Mouse (Mus musculus): Measurements from ENCODE around the gene Klc4. TPM values are rescaled to one million over a fixed set of nuclear protein-coding genes. Genes with fewer than 3 reads are reported as not detected.

Gene Klc4
- total RNA-seq, 1 experiment from 2014 or later, result 31.0 TPM

DNA sequence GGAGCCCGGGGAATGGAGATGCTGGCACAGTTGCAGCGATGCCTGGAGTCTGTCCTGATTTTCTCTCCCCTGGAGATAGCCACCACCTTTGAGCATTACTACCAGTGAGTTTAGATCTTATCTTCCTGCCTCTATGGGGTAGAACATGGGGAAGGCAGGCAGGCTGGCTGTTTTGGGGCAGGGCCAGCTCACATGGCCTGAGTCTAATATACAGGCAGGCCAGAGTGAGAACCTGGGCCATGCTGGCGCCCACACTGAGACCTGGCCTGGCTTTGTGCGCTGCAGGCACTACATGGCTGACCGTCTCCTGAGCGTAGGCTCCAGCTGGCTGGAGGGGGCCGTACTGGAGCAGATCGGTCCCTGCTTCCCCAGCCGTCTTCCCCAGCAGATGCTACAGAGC is 15.5 kb upstream of the Klc4 start:
- ATAC-seq (ENCODE audit: extremely low read depth, insufficient number of reproducible peaks, low FRiP score, poor library complexity, severe bottlenecking), result no peak

DNA sequence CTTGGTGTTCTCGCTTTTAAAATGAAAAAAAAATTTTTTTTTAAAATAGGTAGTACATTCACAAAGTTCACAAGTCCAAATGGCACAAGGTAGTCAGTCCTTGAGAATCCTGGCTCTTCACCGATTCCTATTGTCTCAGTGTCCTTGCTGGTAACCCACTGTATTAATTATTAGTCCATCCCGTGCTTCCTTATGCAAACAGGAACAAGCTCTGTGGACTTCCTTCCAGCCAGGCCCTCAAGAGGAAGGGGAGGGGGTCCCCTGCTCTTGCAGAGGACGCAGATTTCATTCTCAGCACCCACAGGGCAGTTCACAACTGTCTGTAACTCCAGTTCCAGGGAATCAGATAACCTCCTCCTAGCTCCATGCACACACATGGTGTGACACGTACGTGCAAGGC is 10.2 kb upstream of the Klc4 start:
- ATAC-seq (ENCODE audit: extremely low read depth, insufficient number of reproducible peaks, low FRiP score, poor library complexity, severe bottlenecking), result no peak

DNA sequence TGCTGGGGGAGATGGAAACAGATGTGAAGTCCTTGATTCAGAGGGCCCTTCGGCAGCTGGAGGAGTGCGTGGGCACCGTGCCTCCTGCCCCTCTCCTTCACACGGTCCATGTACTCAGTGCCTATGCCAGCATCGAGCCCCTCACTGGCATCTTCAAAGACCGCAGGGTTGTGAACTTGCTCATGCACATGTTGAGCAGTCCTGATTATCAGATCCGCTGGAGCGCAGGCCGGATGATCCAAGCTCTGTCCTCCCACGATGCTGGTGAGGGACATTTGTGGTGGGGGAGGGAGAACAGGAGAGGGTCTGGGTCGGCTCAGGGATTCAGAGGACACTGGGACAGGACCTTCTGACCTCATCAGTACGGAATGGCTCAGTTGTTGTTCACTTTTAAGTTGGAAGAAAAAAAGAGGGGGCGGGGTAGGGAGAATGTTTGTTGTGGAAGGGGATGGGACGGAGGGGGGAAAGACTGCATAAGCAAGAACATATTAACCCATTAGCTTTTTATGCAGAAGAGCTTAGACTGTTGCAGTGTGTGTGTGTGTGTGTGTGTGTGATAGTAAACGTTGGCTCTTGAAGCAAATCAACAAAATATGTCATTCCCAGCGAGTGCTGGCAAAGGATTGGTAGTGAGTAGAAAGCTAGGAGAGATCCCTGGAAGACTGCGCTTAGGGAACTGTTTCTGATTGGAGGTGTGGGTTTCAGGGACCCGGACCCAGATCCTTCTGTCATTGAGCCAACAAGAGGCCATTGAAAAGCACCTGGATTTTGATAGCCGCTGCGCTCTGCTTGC is 6.1 kb upstream of the Klc4 start:
- ATAC-seq (ENCODE audit: extremely low read depth, insufficient number of reproducible peaks, low FRiP score, poor library complexity, severe bottlenecking), result no peak

DNA sequence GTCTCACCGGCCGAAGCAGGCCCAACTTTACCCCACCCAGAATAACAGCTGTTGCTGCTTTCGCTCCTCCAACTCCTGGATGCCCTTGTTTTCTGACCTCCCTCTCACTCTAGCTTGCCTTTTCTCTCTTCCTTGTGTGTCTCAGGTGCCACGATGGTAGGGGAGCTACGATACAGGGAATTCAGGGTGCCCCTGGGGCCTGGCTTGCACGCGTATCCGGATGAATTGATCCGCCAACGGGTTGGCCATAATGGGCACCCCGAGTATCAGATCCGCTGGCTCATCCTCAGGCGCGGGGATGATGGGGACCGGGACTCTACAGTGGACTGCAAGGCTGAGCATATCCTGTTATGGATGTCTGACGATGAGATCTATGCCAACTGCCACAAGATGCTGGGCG is 5.5 kb upstream of the Klc4 start:
- ATAC-seq (ENCODE audit: extremely low read depth, insufficient number of reproducible peaks, low FRiP score, poor library complexity, severe bottlenecking), result no peak

DNA sequence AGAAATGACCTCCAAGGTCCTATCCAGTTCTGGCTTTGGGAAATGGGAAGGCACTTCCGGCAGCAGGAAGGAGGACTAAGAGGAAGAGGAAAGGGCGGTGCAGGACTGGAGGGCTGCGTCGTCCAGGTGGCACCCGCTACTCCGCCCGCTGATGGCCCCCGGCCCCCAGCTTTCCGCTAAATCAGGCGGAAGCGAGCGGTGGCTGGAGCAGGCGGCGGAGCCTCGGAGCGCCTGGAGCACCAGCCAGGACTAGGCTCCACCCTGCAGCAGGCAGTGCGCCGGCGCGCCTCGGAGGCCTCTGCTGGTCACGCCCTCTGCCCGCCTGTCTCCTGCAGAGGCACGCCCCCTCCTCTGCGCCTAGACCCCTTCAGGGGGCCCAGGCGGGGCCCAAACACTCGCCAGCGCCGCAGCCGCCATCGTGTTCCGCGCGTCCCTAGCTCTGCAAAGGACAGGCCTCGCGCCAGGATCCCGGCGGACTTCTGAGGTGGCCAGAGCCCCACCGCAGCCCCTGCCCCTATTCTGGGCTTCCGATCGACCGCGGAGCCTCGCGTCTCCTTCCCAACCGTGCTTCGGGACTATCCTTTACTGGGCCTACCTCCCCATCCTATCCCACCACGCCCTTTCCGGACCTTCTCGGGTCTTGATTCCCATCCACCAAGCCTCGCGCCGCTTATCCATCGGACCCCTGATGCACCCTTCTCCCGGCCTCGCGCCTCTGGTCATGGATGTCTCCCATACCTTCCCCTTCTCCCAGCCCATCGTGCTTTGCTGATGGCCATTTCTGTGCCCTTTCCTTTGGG is 4.6 kb upstream of the Klc4 start, which contains the start of gene Cul7:
Gene Cul7, plus strand, starts transcription at position 106 of the 800 bp plus-strand sequence.
- peak; percentile 34 for ATAC-seq (ENCODE audit: extremely low read depth, insufficient number of reproducible peaks, low FRiP score, poor library complexity, severe bottlenecking)

DNA sequence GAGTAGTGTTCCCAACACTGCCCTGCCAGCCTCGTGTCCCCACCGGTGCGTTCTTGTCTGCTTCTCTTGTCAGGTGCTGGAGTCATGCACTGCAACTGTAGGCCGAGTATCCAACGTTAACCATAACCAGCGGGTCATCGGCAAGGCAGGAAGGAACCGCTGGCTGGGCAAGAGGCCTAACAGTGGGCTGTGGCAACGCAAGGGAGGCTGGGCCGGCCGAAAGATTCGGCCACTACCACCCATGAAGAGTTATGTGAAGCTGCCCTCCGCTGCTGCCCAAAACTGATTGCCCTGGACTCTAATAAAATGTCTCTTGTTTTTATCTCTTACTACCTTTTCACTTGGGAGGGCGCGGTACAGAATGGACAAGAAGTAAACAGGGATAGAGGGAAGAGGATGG is 4.0 kb upstream of the Klc4 start:
- ATAC-seq (ENCODE audit: extremely low read depth, insufficient number of reproducible peaks, low FRiP score, poor library complexity, severe bottlenecking), result no peak

DNA sequence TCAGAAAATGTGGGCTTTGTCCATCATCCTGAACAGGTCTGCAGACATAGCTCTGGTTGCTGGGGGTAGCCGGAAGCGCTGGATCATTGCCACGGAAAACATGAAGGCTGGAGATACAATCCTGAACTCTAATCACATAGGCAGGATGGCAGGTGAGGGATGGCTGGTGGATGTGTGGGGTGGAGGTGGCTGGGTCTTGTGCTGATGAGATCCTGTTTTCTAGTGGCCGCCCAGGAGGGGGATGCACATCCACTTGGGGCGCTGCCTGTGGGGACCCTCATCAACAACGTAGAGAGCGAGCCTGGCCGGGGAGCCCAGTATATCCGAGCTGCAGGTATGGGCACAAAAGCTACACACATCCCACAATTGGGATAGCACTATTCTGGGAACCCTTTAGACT is 2.6 kb upstream of the Klc4 start:
- ATAC-seq (ENCODE audit: extremely low read depth, insufficient number of reproducible peaks, low FRiP score, poor library complexity, severe bottlenecking), result no peak

DNA sequence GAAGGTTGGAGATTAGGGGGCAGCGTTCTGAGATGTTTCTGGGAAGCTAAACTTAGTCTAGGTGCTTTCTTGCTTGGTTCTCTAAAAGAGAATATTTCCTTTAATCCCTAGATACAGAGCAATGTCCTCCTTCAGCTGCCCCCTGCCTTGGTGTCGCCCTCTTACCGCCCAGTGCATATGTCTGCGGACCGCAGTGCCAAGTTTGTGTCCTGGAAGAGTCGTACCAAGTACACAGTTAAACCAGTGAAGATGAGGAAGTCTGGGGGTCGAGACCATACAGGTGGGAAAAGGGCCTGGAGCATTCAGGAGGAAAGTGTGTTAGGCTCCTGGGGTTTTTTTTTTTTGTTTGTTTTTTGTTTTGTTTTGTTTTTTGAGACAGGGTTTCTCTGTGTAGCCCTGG is 1.5 kb upstream of the Klc4 start:
- ATAC-seq (ENCODE audit: extremely low read depth, insufficient number of reproducible peaks, low FRiP score, poor library complexity, severe bottlenecking), result no peak

DNA sequence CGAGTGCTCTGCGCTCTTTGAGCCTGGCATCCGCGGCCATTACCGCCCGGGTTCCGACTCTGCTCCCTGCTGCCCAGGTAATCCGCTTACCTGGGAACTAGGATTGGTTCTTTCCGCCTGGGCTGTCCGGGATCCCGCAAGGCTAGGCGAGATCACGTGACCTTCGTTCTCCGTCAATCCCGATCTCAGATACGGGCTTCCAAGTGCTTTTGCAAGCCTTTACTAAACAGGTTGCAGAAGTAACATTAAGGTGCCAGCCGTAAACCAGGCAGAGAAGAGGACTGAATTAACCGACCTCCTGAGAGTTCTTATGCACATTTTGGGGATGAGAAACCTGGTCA is 470 bp upstream of the Klc4 start:
- ATAC-seq (ENCODE audit: extremely low read depth, insufficient number of reproducible peaks, low FRiP score, poor library complexity, severe bottlenecking), result no peak

DNA sequence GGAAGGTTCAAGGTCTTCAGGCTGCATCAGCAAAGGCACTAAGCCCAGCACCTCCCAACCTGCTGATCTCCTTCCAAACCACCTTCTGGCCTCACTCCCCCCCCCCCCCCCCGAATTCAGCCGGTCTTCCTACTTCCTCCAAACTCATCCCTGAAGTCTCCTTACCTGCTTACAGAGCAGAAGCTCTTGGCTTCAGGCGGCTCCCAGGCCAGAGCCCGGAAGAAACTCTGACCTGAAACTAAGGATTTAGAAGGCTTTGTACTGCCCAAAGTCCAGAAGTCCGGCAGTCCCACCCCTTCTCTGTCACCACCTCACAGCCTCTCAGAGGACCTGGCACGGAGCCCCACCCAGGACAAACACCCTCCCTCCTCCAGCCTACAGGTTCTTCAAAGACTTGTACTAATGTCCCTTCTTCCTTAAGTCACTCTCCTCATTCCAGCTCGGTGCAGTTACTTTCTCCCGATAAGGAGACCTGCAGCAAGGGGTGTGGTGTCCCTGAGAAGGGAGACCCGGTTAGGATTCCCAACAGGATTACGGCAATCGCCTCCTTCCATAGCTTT is 826 bp downstream of the Klc4 start:
- no peak for ATAC-seq (ENCODE audit: extremely low read depth, insufficient number of reproducible peaks, low FRiP score, poor library complexity, severe bottlenecking)

DNA sequence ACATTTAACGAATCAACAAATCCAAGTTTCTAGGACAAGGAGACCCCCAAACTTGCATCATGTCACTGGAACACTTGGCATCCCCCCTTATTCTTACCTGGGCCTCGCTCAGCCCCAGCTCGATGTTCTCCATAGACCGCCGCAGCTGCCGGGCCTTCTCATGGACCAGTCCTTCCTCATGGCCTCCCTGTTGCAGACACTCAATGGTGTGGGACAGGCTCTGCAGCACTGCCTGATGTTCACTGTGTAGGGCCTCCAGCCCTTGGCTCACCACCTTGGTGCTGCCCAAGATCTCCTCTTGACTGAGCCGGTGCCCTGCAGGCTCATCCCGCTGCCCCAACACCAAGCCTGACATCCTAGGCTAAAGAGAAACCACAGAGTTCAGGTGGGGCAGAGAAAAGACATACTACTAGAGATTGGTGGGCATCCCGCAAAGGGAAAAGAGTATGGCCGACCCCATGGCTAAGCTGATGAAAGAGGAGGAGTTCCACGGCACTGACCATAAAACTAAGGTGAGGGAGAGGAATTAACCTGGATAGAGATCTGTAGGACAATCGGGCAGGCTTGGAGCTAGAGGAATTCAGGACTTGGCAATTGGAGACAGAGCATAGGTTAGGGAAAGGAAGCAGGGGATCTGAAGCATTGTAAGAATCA is 1.5 kb downstream of the Klc4 start:
- no peak for ATAC-seq (ENCODE audit: extremely low read depth, insufficient number of reproducible peaks, low FRiP score, poor library complexity, severe bottlenecking)

DNA sequence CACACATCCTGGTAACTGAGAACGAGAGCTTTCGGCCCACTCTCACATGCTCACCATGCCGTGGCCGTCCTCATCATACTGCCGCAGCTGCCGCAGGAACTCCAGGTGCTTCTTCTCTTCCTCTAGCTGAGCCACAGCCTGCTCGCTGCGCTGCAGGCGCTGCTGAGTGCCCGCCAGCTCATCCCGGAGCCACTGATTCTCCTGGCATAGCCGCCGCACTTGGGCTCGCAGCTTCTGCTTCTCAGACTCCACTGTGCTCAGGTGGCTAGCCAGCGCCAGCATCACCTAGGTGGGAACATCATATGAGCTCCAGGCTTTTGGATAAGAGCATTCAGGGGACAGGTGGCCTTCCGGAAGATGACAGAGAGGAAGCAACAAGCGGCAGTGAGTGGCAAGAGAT is 3.8 kb downstream of the Klc4 start:
- ATAC-seq (ENCODE audit: extremely low read depth, insufficient number of reproducible peaks, low FRiP score, poor library complexity, severe bottlenecking), result no peak

DNA sequence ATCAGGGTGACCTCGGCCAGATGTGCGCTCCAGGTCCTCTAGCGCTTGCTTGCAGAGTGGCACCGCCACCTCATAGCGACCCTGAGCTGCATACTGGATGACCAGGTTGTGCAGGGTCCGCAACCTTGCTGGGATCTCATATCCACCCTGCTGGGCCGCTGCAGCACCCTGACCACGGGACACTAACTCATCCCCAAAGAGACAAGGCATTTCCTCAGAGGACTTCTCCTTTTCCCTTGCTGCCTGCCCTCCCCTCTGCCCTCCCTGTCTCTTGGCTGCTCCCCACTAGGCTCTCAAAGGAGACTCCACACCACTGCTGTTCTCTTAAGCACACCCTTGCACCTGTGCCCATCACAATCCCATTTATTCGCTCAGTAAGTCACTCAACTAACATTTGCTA is 5.9 kb downstream of the Klc4 start:
- ATAC-seq (ENCODE audit: extremely low read depth, insufficient number of reproducible peaks, low FRiP score, poor library complexity, severe bottlenecking), result no peak

DNA sequence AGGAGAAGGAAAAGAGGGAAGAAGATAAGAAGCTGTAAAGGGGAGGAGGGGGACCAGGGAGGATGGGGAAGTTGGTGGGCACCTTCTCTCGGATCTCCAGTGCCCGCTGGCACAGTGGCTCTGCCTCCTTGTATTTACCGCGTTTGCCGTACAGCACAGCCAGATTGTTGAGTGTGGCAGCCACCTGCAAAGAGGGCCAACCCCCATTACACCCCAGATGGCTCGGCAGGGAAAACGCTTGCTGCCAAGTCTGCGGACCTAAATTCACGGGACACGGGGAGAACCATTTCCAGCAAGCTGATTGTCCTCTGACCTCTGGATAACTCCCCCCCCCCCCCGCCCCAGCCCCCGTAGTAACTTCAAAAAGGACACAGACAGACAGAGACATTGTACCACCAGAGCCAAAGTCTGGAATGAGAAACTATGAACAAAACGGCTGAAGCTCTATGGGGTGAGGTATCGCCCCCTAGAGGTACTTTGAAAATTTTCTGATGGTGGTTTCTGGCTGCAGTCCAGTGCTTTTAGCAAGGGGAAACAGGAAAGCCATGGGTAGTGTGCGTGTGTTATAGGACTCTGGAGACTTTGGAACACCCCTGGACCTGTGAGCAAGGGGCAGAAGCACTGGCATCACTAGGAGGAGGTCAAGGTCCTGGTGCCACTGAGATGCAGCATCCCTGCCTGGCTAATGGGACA is 8.8 kb downstream of the Klc4 start:
- ATAC-seq (ENCODE audit: extremely low read depth, insufficient number of reproducible peaks, low FRiP score, poor library complexity, severe bottlenecking), result peak; percentile 65; the same call in 1 of the 2 replicates

DNA sequence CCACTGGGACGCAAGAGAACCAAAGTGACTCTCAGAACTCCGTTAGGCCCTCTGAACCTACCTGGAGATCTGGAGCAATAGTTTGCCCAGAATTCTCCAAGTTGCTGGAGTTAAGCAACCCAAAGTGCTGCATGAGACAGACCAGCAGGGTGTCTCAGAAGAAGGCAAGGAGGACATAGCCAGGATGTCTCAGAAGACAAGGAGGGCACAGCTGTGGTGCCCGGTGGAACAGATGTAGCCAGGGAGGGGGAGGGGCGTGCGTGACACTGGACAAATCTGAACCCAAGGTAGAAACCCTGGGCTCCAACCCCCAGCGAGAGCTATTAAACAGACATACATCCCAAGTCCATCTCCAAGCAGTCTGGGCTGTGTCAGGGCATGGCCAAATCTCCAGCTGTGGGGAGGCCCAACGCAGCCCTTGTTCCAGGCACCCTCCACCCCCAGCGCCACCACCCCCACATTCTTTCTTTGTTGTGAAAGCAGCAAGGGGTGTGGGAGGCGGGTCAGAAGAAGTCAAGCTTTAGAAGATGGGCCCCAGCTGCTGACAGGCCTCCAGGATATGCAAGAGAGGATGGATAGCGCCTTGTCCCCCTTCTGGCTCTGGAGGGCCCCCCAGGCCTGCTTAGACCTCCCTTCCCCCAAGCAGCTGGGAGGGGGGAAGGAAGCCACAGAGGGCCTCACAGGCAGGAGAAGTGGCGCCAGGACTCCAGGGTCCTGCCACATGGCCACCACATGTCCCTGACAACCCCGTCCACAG is 16.0 kb downstream of the Klc4 start:
- no peak for ATAC-seq (ENCODE audit: extremely low read depth, insufficient number of reproducible peaks, low FRiP score, poor library complexity, severe bottlenecking)

DNA sequence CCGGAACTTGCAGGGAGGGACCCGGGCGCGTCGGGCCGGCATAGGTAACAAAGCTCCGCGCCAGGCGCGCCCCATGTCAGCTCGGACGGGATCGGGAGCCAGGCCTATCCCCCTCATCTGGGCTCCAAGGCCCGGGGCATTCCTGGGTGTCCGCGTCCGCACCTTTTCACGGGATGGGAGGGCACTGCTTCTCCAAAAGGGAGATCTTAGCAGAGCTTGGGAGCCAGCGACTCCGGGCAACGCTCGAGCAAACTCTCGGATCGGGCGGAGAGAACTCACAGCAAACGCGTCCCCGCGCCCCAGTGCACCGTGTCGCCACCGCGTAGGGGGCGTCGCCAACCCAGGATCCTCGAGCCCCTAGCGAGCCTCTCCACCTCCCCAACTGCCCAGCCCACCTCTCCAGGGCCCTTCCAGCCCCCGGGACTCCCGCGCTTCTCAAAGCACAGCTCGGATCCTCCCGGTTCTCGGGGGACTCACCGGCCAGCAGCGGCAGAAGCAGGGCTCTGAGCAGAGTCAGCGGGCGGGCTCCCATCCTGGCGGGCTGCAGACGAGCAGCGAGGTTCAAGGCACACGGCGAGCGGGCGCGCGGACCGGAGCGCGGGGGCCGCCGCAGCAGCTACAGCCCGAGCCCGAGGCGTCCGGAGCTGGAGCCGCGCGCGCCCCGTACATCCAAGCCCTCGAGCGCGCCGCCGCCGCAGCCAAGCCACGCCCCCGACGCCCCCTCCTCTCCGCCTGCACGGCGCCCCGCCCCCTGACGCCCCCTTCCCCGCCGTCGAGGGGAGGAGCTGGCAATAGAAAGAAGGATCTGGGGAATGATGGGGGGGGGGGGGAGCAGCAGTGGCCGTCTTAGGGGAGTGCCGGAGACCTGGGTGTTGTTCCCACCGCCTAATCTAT is 16.8 kb downstream of the Klc4 start, which contains the start of gene Ptk7:
Gene Ptk7, minus strand, starts transcription at position 714 of the 894 bp plus-strand sequence.
- no peak for ATAC-seq (ENCODE audit: extremely low read depth, insufficient number of reproducible peaks, low FRiP score, poor library complexity, severe bottlenecking)

DNA sequence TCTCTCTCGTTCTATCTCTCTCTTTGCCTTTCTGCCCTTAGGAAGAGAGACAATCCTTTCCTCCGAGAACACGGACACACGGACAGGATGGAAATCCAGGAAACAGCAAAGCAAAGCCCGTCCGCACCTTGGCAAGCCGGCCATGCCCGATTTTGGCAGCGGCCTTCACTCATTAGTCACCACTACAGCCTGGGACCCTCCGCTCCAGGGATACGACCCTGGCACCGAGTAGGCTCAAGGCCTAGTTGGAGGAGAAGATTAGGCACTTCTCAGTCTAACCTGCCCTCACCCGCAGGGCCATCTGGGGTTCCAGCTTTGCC is 17.4 kb downstream of the Klc4 start:
- no peak for ATAC-seq (ENCODE audit: extremely low read depth, insufficient number of reproducible peaks, low FRiP score, poor library complexity, severe bottlenecking)

DNA sequence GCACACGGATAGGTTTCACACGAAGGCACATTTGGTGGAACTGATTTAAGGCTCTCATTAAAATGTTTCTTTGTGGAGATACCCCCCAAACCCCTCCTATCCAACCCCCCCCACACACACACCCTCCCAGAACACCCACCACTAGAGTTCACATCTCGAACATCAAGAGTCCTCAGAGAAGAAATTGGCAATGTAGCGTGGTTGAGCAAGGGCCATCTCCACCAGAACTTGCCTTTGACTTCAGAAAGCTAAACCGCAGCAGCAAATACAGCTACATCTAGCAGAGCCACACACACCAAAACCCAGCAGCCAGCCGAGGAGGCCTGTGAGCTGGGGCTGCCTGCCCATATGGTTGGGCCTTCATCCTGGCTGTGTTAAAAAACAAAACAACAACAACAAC is 18.4 kb downstream of the Klc4 start:
- ATAC-seq (ENCODE audit: extremely low read depth, insufficient number of reproducible peaks, low FRiP score, poor library complexity, severe bottlenecking), result no peak

Measured in neutrophil, adult 5-6 weeks (primary cell).